Mouse (Mus musculus) megakaryocyte, embryonic 14.5 days (primary cell): ENCODE measurements around the gene Hdc. TPM values are rescaled to one million over a fixed set of nuclear protein-coding genes. Genes with fewer than 3 reads are reported as not detected.

Experiments used
- H3K27me3 ChIP-seq: replicated peaks from 2 replicates; pipeline ENCODE3; 2012; ENCODE audit warnings: inconsistent platforms
- H3K36me3 ChIP-seq: replicated peaks from 2 replicates; pipeline ENCODE3; 2012; ENCODE audit warnings: low read length, inconsistent platforms, mixed read lengths
- H3K4me1 ChIP-seq: 2 replicates; pipeline ENCODE4 v1.6.1; 2012; ENCODE audit warnings: inconsistent platforms
- H3K4me3 ChIP-seq: replicated peaks from 2 replicates; pipeline ENCODE3; 2012; ENCODE audit warnings: moderate library complexity, mild to moderate bottlenecking, inconsistent platforms
- H3K9me3 ChIP-seq: 2 replicates; pipeline ENCODE4 v1.6.1; 2012; ENCODE audit warnings: inconsistent platforms
- FLI1 ChIP-seq: IDR thresholded peaks from 2 replicates; pipeline ENCODE4 v1.6.1; 2012; ENCODE audit warnings: low read length, inconsistent platforms, mixed read lengths
- GATA1 ChIP-seq: IDR thresholded peaks from 3 replicates; pipeline ENCODE4 v1.6.1; 2012; ENCODE audit warnings: mixed read lengths, low read length, inconsistent platforms, borderline replicate concordance
- polyA plus RNA-seq: library from polyadenylated mRNA; stranded (reverse); fragments of >175 nt; gene quantifications from 2 replicates; pipeline ENCODE4 v1.2.3, GENCODE M21; 2012; ENCODE audit warnings: low replicate concordance; ENCODE audit not compliant: insufficient read depth

Gene Hdc
- 2.1 and 8.8 TPM in 2 replicates for polyA plus RNA-seq

- no peak for TF ChIP-seq GATA1
- TF ChIP-seq FLI1: no peak
These were observed at the start of gene Hdc for GRCm38 (mm10) chr2:126619249-126619704. TSS of gene Hdc (minus strand) at chr2:126619299.

GRCm38 (mm10) chr2:126668621-126669252, 49.6 kb upstream of the Hdc start:
- Histone ChIP-seq H3K27me3 (no peaks in the 10 kb centered on the region), H3K4me1 (peaks cover 66% of the 10 kb centered on the region), H3K4me3 (peak overlapping the region; percentile 26), H3K36me3 (peaks cover 45% of the 10 kb centered on the region), H3K9me3 (no peaks in the 10 kb centered on the region)
- TF ChIP-seq GATA1 (no peak), FLI1 (no peak)

More at GRCm38 (mm10) chr2:126619249-126619704, at the start of gene Hdc:
- no peaks in the 10 kb centered on the region for H3K9me3 ChIP-seq
- H3K4me3 ChIP-seq: peak within 1 kb of the TSS; percentile 4
- peaks cover 21% of the 10 kb centered on the region for H3K4me1 ChIP-seq
- no peaks in the 10 kb centered on the region for H3K36me3 ChIP-seq
- peaks cover 25% of the 10 kb centered on the region for H3K27me3 ChIP-seq

GRCm38 (mm10) chr2:126665984-126666383, 46.9 kb upstream of the Hdc start:
- TF ChIP-seq GATA1 (no peak), FLI1 (no peak)
- Histone ChIP-seq H3K4me1 (peaks cover 42% of the 10 kb centered on the region), H3K36me3 (peaks cover 39% of the 10 kb centered on the region), H3K9me3 (no peaks in the 10 kb centered on the region), H3K4me3 (no peak overlapping the region), H3K27me3 (no peaks in the 10 kb centered on the region)

GRCm38 (mm10) chr2:126663481-126663880, 44.4 kb upstream of the Hdc start:
- Histone ChIP-seq H3K9me3 (no peaks in the 10 kb centered on the region), H3K4me3 (no peak overlapping the region), H3K27me3 (no peaks in the 10 kb centered on the region), H3K36me3 (peaks cover 32% of the 10 kb centered on the region), H3K4me1 (peaks cover 17% of the 10 kb centered on the region)
- no peak for TF ChIP-seq GATA1
- no peak for TF ChIP-seq FLI1

GRCm38 (mm10) chr2:126652929-126653328, 33.8 kb upstream of the Hdc start:
- Histone ChIP-seq H3K4me3 (no peak overlapping the region), H3K27me3 (no peaks in the 10 kb centered on the region), H3K4me1 (no peaks in the 10 kb centered on the region), H3K9me3 (no peaks in the 10 kb centered on the region), H3K36me3 (peaks cover 97% of the 10 kb centered on the region)
- TF ChIP-seq GATA1: no peak
- TF ChIP-seq FLI1: no peak

GRCm38 (mm10) chr2:126647762-126648161, 28.7 kb upstream of the Hdc start:
- H3K4me1 ChIP-seq: peaks cover 11% of the 10 kb centered on the region
- no peak for TF ChIP-seq FLI1
- TF ChIP-seq GATA1: no peak
- H3K4me3 ChIP-seq: no peak overlapping the region
- no peaks in the 10 kb centered on the region for H3K27me3 ChIP-seq
- H3K9me3 ChIP-seq: no peaks in the 10 kb centered on the region
- peaks cover 100% of the 10 kb centered on the region for H3K36me3 ChIP-seq

GRCm38 (mm10) chr2:126646461-126646860, 27.4 kb upstream of the Hdc start:
- Histone ChIP-seq H3K4me3 (no peak overlapping the region), H3K36me3 (peaks cover 99% of the 10 kb centered on the region), H3K27me3 (no peaks in the 10 kb centered on the region), H3K4me1 (peaks cover 11% of the 10 kb centered on the region), H3K9me3 (no peaks in the 10 kb centered on the region)
- TF ChIP-seq GATA1: no peak
- no peak for TF ChIP-seq FLI1

GRCm38 (mm10) chr2:126644768-126645167, 25.7 kb upstream of the Hdc start:
- peaks cover 9% of the 10 kb centered on the region; the same call in 1 of the 2 replicates for H3K9me3 ChIP-seq
- H3K4me3 ChIP-seq: no peak overlapping the region
- TF ChIP-seq GATA1: no peak
- TF ChIP-seq FLI1: no peak
- H3K27me3 ChIP-seq: no peaks in the 10 kb centered on the region
- peaks cover 11% of the 10 kb centered on the region for H3K4me1 ChIP-seq
- peaks cover 99% of the 10 kb centered on the region for H3K36me3 ChIP-seq

GRCm38 (mm10) chr2:126640298-126640697, 21.2 kb upstream of the Hdc start:
- Histone ChIP-seq H3K27me3 (no peaks in the 10 kb centered on the region), H3K4me1 (peaks cover 33% of the 10 kb centered on the region), H3K9me3 (peaks cover 9% of the 10 kb centered on the region; the same call in 1 of the 2 replicates), H3K36me3 (peaks cover 87% of the 10 kb centered on the region), H3K4me3 (no peak overlapping the region)
- TF ChIP-seq GATA1: no peak
- no peak for TF ChIP-seq FLI1
